Mouse (Mus musculus): ENCODE data around the gene Bahcc1.
A peak's percentile ranks its signal among the peaks of the same experiment; 100 is the strongest.

Gene Bahcc1

GRCm38 (mm10) chr11:120229861-120230751 is 2.6 kb upstream of the Bahcc1 start:
- peak; percentile 78 for DNase-seq

- peak; percentile 70 for DNase-seq
Measured at GRCm38 (mm10) chr11:120230841-120231370, 1.8 kb upstream of the Bahcc1 start.

- DNase-seq: peak; percentile 100
Measured at GRCm38 (mm10) chr11:120231379-120231778, 1.4 kb upstream of the Bahcc1 start.

- peak; percentile 76 for DNase-seq
Measured at GRCm38 (mm10) chr11:120233441-120234135, 841 bp downstream of the Bahcc1 start.

GRCm38 (mm10) chr11:120234136-120234775 is 1.5 kb downstream of the Bahcc1 start:
- peak; percentile 60 for DNase-seq

- peak; percentile 57 for DNase-seq
Measured at GRCm38 (mm10) chr11:120234776-120235181, 2.0 kb downstream of the Bahcc1 start.

GRCm38 (mm10) chr11:120235385-120236113 is 2.8 kb downstream of the Bahcc1 start:
- peak; percentile 60 for DNase-seq

- no peak for DNase-seq
Measured at GRCm38 (mm10) chr11:120236114-120236437, 3.3 kb downstream of the Bahcc1 start.

- DNase-seq: peak; percentile 77
Measured at GRCm38 (mm10) chr11:120236438-120237165, 3.9 kb downstream of the Bahcc1 start.

GRCm38 (mm10) chr11:120237166-120238131 is 4.7 kb downstream of the Bahcc1 start:
- DNase-seq: peak; percentile 59

GRCm38 (mm10) chr11:120238306-120238705 is 5.6 kb downstream of the Bahcc1 start:
- DNase-seq: no peak

GRCm38 (mm10) chr11:120238751-120239359 is 6.1 kb downstream of the Bahcc1 start:
- DNase-seq: peak; percentile 36

- DNase-seq: no peak
Measured at GRCm38 (mm10) chr11:120239581-120239991, 6.8 kb downstream of the Bahcc1 start.

GRCm38 (mm10) chr11:120240206-120240605 is 7.5 kb downstream of the Bahcc1 start:
- peak; percentile 70 for DNase-seq

- no peak for DNase-seq
Measured at GRCm38 (mm10) chr11:120240941-120241890, 8.5 kb downstream of the Bahcc1 start.

GRCm38 (mm10) chr11:120241981-120242725 is 9.4 kb downstream of the Bahcc1 start:
- no peak for DNase-seq

- no peak for DNase-seq
Measured at GRCm38 (mm10) chr11:120242726-120243530, 10.2 kb downstream of the Bahcc1 start.

GRCm38 (mm10) chr11:120243531-120243820 is 10.7 kb downstream of the Bahcc1 start:
- no peak for DNase-seq
